Mouse (Mus musculus) forebrain, embryonic 10.5 days (tissue): ENCODE data around the gene Gtsf1. TPM values are rescaled to one million over a fixed set of nuclear protein-coding genes. Genes with fewer than 3 reads are reported as not detected.
"Not testable (repeated sequence)": the region's sequence is repeated elsewhere in the genome, so short reads cannot be mapped to it uniquely, and the experiment has no call there.

ENCODE experiments used
- DNase-seq: peaks from one replicate; pipeline ENCODE4 v3.0.0-alpha.2; 2017; ENCODE audit warnings: low spot score; ENCODE audit errors: extremely low spot score
- H3K27ac ChIP-seq: fragments of 300-500 bp; sonication (generic); 2 replicates; pipeline ENCODE4 v1.5.1; 2016; ENCODE audit warnings: mild to moderate bottlenecking
- H3K27me3 ChIP-seq: fragments of 300-500 bp; sonication (generic); 2 replicates; pipeline ENCODE4 v1.6.1; 2016; ENCODE audit warnings: mild to moderate bottlenecking; ENCODE audit not compliant: poor library complexity, severe bottlenecking
- H3K36me3 ChIP-seq: fragments of 300-500 bp; sonication (generic); replicated peaks from 2 replicates; pipeline ENCODE4 v1.6.1; 2016; ENCODE audit warnings: mild to moderate bottlenecking, moderate library complexity
- H3K4me1 ChIP-seq: fragments of 300-500 bp; sonication (generic); 2 replicates; pipeline ENCODE4 v1.6.1; 2016
- H3K4me3 ChIP-seq: fragments of 300-500 bp; sonication (generic); 2 replicates; pipeline ENCODE4 v1.5.1; 2016; ENCODE audit warnings: mild to moderate bottlenecking, moderate library complexity
- H3K9me3 ChIP-seq: fragments of 300-500 bp; sonication (generic); 2 replicates; pipeline ENCODE4 v1.6.1; 2016; ENCODE audit warnings: mild to moderate bottlenecking, moderate library complexity
- WGBS: fragments of 180-500 bp; shearing (Covaris S2); methylation state at CpG from one replicate; pipeline ENCODE4 v1.1.7; 2016; 5-methylcytosine and 5-hydroxymethylcytosine counted together
- polyA plus RNA-seq: library from polyadenylated mRNA; unstranded; fragments of >200 nt; fragmentation: Nextera tagmentation; extraction: Ambion mirVana; gene quantifications from 2 replicates; pipeline ENCODE4 v1.2.1, GENCODE M21; 2016

Gene Gtsf1
- polyA plus RNA-seq = not detected in 2 replicates

DNA sequence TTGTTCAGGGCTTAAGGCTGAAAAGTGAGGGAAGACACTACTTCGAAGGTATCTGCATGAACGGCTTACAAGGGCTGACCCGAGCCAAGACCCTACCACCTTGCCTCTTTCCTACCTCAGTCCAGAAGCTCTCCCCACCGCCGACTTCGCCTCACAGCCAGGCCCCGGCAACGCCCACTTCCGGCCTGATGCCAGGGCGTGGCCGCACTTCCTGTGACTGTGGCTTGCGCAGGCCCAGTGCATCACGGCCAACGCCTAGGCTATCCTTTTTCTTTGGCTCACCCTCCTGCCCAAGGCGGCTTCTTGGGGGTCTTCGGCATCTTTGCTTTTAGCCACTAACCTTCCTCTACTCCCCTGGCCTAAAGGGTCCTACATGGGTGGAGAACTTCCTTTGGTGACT, at the start of gene Gtsf1:
Gene Gtsf1, minus strand, starts transcription at position 230 of the 400 bp plus-strand sequence.
- Histone ChIP-seq H3K4me1 (peaks cover 3% of the 10 kb centered on the region; the same call in 1 of the 2 replicates), H3K27me3 (no peaks in the 10 kb centered on the region), H3K9me3 (no peaks in the 10 kb centered on the region), H3K36me3 (no peaks in the 10 kb centered on the region), H3K4me3 (no peak within 1 kb of the TSS), H3K27ac (no peak within 1 kb of the TSS)
- no peak for DNase-seq
- WGBS = 94% methylated on average over 16 of the region's 16 CpGs

DNA sequence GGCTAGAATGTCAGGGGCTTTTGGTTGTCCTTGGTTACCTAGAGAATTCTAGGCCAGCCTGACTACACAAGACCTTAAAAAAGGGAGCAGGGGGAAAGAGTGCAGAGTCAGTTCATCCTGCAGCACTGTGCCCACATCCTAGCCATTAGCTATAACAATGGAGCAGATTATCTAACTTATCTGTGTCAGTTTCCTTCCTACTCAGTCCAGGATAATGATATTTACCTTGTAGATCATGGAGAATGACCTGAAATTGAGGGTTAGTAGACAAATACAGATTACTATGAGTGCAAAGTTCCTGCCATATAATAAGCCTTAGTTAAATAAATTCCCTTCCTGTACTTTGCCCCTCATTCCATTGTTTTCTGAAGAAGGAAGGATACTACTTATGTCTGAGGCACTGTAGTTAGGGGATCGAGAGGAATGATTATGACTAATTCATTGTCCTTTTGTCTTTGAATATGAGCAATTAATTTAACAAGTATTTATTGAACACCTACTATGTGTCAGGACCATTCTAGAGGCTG, 48.9 kb upstream of the Gtsf1 start:
- Histone ChIP-seq H3K4me1 (peaks cover 4% of the 10 kb centered on the region; the same call in 1 of the 2 replicates), H3K4me3 (no peak overlapping the region), H3K36me3 (no peaks in the 10 kb centered on the region), H3K9me3 (no peaks in the 10 kb centered on the region), H3K27ac (no peak overlapping the region), H3K27me3 (no peaks in the 10 kb centered on the region)
- no peak for DNase-seq
- 76% methylated on average over 1 of the region's 1 CpGs for WGBS

DNA sequence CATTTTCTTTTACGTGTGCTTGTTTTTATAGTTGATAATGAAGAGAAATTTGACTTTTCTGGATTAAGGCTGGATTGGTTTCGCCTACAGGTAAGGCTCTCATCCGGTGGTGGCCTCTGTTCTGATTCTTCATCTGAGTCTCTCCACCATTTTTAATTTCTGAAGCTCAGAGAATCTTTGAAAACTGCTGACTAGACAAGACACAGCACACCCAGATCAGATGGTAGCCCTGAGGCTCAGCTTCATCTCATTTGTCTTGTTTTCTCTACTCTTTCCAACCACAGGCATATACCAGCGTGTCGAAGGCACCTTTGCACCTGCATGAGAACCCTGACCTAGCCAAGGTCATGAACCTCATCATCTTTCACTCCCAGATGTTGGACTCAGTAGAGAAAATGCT, 43.5 kb upstream of the Gtsf1 start:
- no peak for DNase-seq
- H3K9me3 ChIP-seq = no peaks in the 10 kb centered on the region
- H3K4me3 ChIP-seq = no peak overlapping the region
- H3K27me3 ChIP-seq = no peaks in the 10 kb centered on the region
- H3K27ac ChIP-seq = no peak overlapping the region
- no peaks in the 10 kb centered on the region for H3K36me3 ChIP-seq
- H3K4me1 ChIP-seq = peaks cover 28% of the 10 kb centered on the region
- 85% methylated on average over 5 of the region's 5 CpGs for WGBS

DNA sequence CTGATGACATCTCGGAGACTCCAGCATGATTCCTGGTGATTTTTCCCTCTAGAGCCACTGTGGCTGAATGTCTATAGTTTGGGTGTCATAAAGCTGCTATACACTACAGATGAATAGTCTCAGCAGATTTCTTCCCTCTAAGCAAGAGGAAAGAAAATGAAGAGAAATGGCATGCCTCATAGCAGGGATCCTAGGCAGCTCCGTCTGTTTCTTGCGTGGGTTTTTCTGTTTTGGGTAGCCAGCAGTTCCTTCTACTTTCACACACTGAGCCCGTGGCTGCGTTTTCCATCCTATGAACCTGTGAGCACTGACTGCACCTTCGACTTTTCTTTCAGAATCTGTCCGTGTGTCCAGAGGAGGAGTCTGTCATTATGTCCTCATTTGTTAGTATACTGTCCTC, 42.9 kb upstream of the Gtsf1 start:
- DNase-seq = no peak
- Histone ChIP-seq H3K36me3 (no peaks in the 10 kb centered on the region), H3K27me3 (no peaks in the 10 kb centered on the region), H3K4me3 (no peak overlapping the region), H3K27ac (no peak overlapping the region), H3K9me3 (no peaks in the 10 kb centered on the region), H3K4me1 (peaks cover 28% of the 10 kb centered on the region)
- 86% methylated on average over 7 of the region's 7 CpGs for WGBS

DNA sequence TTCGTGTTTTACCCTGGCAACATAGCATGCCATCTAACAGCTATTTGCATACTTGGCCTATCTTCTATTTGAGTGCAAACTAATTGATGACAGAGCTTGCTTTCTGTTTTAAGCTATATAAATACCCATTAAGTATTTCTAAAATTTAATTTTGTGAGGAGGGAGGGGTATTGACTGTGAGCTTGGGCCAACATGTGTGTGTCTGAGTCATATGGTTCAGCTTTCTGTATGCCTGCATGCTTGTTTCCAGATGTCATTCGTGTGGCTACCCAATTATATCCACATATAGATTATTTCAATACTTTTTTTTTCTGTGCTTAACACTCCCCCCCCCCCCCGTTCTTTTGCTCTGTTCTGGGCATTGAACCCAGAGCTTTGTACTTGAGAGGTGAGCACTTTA, 42.0 kb upstream of the Gtsf1 start:
- Histone ChIP-seq H3K36me3 (no peaks in the 10 kb centered on the region), H3K9me3 (no peaks in the 10 kb centered on the region), H3K27me3 (no peaks in the 10 kb centered on the region), H3K27ac (no peak overlapping the region), H3K4me3 (no peak overlapping the region), H3K4me1 (peaks cover 28% of the 10 kb centered on the region)
- WGBS = 80% methylated on average over 3 of the region's 3 CpGs
- DNase-seq = no peak

DNA sequence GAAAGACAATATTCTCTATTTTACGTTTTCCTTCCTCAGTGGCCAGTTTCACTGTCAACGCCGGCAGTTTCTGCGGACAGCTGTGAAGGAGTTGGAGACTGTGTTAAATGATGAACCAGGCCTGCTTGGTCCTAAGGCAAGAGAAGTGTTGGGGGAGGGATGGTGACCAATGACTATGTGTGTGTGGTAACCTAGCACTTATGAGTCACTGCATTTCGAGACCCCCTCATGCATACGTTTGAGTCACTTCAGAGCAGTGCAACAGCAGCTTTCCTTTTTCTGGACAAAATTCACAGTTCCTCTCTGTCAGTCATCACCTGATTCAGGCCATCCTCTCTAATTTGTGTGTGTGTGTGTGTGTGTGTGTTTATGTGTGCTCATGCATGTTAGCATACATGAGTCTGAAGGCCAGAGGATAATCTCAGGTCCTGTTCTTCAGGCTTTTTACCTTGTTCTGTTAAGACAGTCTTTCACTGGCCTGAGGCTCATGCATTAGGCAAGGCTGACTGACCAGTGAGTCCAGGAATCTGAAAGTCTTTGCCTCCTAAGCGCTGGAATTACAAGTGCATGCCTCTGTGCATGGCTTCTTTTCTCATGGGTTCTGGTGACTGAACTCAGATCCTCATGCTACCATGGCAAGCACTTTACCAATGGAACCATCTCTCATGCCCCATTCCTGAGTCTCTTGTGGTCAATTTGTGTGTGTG, 41.4 kb upstream of the Gtsf1 start:
- Histone ChIP-seq H3K4me1 (peaks cover 28% of the 10 kb centered on the region), H3K4me3 (no peak overlapping the region), H3K9me3 (no peaks in the 10 kb centered on the region), H3K27me3 (no peaks in the 10 kb centered on the region), H3K36me3 (no peaks in the 10 kb centered on the region), H3K27ac (no peak overlapping the region)
- WGBS = 90% methylated on average over 7 of the region's 7 CpGs
- no peak for DNase-seq

DNA sequence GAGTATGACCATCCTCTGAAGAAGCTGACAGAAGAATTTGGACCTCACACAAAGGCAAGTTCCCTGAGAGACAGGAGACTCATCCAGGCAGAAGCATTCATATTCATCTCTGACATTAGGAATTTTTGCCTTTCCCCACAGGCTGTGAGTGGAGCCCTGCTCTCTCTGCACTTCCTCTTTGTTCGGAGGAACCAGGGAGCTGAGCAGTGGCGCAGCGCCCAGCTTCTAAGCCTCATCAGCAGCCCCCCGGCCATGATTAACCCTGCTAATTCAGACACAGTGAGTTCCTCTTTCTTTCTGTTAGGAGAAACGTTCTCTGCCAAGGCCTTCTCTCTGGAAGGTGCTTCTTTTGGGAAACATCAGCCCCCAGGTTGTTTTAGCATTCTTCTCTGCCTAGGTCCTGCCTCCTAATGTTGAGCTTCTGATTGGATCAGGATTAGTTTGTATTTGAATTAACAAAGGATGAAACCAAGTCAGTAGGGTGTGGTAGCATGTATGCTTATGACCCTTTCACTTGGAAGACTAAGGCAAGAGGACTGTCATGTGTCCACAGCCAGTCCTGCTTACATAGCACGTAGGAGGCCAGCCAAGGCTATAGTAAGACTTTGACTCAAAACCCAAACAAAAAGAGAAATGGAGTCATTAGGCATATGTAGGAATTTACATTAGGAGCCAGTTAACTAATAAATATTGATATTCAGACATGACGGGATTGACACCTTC, 32.4 kb upstream of the Gtsf1 start:
- Histone ChIP-seq H3K4me1 (no peaks in the 10 kb centered on the region), H3K36me3 (no peaks in the 10 kb centered on the region), H3K27ac (no peak overlapping the region), H3K9me3 (no peaks in the 10 kb centered on the region), H3K4me3 (no peak overlapping the region), H3K27me3 (no peaks in the 10 kb centered on the region)
- 76% methylated on average over 7 of the region's 7 CpGs for WGBS
- no peak for DNase-seq

DNA sequence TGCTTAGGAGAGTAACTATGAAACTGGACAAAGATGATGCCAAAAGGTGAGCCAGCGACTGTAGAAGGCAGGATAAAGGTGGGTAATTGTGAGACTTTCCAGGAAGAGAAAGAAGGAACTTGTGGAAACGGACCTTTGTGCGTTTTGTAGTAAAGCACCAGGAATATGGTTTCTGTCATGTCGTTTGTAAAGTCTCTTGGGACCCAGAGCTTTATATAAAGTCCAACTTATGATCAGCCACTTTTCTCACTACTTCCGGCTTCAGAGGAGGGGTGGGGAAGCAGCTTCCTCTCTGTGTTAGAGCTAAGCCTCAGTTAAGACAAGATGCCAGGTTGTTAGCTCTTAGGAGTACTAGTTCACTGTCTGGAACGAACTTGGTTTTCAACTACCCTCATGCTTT, 24.2 kb upstream of the Gtsf1 start:
- H3K27ac ChIP-seq = no peak overlapping the region
- H3K4me3 ChIP-seq = no peak overlapping the region
- 90% methylated on average over 6 of the region's 6 CpGs for WGBS
- no peaks in the 10 kb centered on the region for H3K4me1 ChIP-seq
- no peaks in the 10 kb centered on the region for H3K27me3 ChIP-seq
- DNase-seq = no peak
- H3K9me3 ChIP-seq = no peaks in the 10 kb centered on the region
- no peaks in the 10 kb centered on the region for H3K36me3 ChIP-seq

DNA sequence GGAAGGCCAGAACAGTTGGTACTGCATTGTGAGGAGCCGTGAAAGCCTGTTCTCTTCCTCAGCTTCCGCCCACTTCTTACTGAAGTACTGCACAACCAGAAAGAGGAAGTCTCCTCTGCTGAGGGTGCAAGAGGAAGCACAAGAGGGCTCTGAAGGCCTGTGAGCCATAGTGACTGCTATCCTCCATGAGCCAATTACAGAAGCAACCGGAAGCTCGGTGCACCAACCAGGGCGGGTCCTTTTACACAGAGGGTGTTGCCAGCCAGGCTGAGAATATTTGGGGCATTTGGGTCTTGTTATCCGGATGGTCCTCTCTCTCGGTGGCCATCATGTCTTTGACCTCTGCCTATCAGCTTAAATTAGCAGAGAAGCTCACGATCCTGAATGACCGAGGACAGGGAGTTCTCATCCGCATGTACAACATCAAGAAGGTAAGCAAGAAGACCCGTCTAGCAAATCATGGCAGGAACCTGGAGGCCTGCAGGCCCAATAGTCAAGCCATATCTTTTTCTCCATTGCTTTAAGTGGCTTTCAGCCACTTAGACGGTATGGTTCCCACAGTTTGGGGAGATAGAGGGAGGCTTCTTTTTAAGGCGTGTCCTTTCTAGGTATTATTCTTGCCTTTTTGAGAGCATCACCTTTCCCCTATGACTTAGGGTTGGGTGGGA, 23.4 kb upstream of the Gtsf1 start, which contains the start of gene Nckap1l:
Gene Nckap1l, plus strand, starts transcription at position 244 of the 668 bp plus-strand sequence.
- H3K36me3 ChIP-seq = no peaks in the 10 kb centered on the region
- H3K27ac ChIP-seq = no peak within 1 kb of the TSS
- H3K4me1 ChIP-seq = no peaks in the 10 kb centered on the region
- H3K9me3 ChIP-seq = no peaks in the 10 kb centered on the region
- WGBS = 87% methylated on average over 13 of the region's 13 CpGs
- H3K4me3 ChIP-seq = no peak within 1 kb of the TSS
- no peak for DNase-seq
- no peaks in the 10 kb centered on the region for H3K27me3 ChIP-seq

DNA sequence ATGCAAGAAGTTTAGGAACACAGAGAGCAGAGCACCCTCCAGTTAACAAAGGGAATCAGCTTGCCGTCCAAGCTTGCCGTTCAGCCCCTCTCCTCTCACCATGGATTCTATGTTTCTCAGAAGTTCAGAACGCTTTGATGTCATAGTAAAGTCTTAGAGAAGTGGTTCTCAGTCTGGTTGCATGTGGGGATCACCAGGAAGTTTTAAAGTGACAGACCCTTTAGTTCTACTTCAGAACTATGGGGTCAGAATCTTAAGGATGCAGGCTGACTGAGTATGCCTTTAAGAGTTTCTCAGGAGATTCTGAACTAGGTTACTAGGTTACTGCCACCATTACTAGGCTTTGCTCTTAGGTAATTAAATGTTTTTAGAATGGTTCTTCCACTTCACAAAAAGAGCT, 18.1 kb upstream of the Gtsf1 start, which contains the start of gene Gtsf2:
Gene Gtsf2, minus strand, starts transcription at position 101 of the 400 bp plus-strand sequence.
- no peak within 1 kb of the TSS for H3K27ac ChIP-seq
- H3K4me1 ChIP-seq = no peaks in the 10 kb centered on the region
- H3K36me3 ChIP-seq = no peaks in the 10 kb centered on the region
- H3K9me3 ChIP-seq = no peaks in the 10 kb centered on the region
- no peak within 1 kb of the TSS for H3K4me3 ChIP-seq
- DNase-seq = no peak
- H3K27me3 ChIP-seq = no peaks in the 10 kb centered on the region
- 22% methylated on average over 3 of the region's 3 CpGs for WGBS

DNA sequence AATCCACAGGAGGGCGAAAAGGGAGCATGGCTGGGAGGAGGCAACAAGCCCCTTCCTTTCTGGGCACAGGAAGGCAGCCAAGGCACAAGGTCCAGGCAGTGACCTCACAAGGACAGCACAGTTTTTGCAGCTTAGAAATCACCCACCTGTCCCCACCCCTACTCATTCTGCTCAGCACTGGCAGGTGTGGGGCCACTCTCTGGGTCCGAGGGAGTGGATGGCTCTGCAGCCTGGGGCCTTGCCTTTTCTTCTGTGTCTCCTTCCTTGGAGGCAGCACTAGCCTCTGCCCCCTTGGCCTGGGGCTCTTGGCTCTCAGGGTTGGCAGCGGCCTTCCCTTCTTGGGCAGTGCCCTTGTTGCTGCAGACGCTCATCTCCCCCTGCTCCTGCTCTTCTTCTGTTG, 15.7 kb upstream of the Gtsf1 start:
- WGBS = 82% methylated on average over 4 of the region's 4 CpGs
- DNase-seq, H3K36me3 ChIP-seq, H3K9me3 ChIP-seq, H3K4me3 ChIP-seq, H3K27me3 ChIP-seq, H3K4me1 ChIP-seq, H3K27ac ChIP-seq: not testable (repeated sequence)

DNA sequence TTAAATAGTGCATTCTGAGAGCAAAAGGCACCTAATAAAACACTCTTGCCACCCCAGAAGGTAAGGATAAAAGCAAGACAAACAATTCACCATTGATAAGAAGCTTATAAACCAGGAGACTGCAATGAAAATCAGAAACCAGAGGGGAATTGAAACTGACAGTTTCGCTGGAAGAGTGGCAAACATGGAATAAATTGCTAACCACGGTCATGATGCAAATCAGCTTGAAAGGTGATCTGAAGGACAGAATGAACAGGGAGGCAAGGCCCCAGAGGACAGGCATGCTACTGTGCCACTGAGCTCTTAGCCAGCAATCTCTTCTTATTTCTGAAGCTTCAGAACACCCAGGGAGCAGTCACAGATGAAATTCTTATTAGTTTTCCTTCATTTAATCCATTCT, 3.3 kb downstream of the Gtsf1 start:
- no peak for DNase-seq
- no peak overlapping the region for H3K4me3 ChIP-seq
- no peaks in the 10 kb centered on the region for H3K36me3 ChIP-seq
- H3K9me3 ChIP-seq = no peaks in the 10 kb centered on the region
- H3K4me1 ChIP-seq = peaks cover 3% of the 10 kb centered on the region; the same call in 1 of the 2 replicates
- no peak overlapping the region for H3K27ac ChIP-seq
- WGBS = 51% methylated on average over 2 of the region's 2 CpGs
- H3K27me3 ChIP-seq = no peaks in the 10 kb centered on the region

DNA sequence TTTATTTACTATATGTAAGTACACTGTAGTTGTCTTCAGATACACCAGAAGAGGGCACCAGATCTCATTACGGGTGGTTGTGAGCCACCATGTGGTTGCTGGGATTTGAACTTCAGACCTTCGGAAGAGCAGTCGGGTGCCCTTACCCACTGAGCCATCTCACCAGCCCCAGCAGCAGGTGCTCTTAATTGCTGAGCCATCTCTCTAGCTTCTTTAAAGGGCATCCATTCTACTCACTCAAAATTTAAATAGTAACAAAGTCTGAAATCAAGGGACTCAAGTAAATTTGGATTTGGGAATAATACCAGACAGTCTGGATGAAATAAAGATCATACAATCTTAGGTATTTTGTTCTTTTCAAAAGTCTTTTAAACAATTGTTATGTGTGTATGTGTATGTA, 24.7 kb downstream of the Gtsf1 start:
- not testable (repeated sequence) for H3K4me1 ChIP-seq, H3K27ac ChIP-seq, H3K9me3 ChIP-seq, H3K36me3 ChIP-seq, H3K4me3 ChIP-seq, H3K27me3 ChIP-seq, DNase-seq
- WGBS = 84% methylated on average over 3 of the region's 3 CpGs
